Mouse (Mus musculus) frontal cortex, postnatal 25 days (tissue): ENCODE data around the gene Fcrl6.

Experiments used
- DNase-seq, 2 experiments: peaks; one replicate each; pipeline ENCODE4 v3.0.0; 2022; ENCODE audit warnings: low spot score in 2 of 2

The Fcrl6 gene

DNA sequence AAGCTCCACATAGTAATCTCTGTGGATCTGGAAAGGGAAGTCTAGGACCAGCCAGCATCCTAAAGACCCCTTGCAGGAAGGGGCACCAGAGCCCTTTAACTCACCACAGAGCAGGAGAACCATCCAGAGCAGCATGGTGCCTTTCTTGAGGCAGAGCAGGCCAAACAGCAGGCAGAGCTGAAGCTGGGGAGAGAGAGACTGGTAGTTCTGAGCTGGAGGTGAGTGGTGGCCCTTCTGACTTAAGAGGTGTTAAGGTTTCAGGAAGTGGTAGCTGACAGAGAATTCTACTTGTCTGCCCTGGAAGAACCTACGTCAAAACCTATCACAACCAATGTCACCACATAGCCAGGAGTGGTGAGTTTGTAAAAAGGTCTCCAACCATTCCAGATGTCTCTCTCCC is at the start of gene Fcrl6:
Gene Fcrl6, minus strand, starts transcription at position 226 of the 400 bp plus-strand sequence.
- no peak for DNase-seq

DNA sequence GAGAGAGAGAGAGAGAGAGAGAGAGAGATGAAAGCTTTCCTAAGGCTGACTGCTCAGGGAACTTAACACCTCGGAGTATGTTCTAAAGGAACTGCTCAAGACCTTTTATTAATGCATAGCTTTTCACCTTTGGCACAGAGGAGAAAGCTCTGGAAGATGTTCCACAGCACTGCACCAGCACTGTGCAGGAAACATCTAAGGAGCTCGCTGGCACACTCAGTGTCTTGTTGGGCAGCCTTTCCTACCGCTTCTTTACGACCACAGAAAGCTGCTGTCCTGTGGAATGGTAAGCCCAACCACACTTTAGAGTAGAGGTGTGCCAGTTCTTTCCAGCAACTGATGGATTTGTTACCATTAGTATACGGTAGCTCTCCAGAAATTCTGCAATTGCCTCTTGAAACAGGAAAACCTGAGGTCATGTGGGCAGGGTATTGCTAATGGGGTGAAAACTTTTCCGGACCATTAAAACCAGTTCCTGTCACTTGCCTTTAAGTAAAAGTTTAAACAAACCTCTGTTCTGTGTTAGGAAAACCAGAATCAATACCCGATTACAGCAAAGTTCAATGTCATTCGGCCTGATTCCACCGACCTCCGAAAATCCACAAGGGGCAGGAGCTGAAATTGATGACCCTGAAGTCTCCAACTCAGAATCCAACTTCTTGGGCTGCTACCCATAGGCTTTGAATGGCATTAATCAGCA is 49.1 kb upstream of the Fcrl6 start:
- no peak for DNase-seq

DNA sequence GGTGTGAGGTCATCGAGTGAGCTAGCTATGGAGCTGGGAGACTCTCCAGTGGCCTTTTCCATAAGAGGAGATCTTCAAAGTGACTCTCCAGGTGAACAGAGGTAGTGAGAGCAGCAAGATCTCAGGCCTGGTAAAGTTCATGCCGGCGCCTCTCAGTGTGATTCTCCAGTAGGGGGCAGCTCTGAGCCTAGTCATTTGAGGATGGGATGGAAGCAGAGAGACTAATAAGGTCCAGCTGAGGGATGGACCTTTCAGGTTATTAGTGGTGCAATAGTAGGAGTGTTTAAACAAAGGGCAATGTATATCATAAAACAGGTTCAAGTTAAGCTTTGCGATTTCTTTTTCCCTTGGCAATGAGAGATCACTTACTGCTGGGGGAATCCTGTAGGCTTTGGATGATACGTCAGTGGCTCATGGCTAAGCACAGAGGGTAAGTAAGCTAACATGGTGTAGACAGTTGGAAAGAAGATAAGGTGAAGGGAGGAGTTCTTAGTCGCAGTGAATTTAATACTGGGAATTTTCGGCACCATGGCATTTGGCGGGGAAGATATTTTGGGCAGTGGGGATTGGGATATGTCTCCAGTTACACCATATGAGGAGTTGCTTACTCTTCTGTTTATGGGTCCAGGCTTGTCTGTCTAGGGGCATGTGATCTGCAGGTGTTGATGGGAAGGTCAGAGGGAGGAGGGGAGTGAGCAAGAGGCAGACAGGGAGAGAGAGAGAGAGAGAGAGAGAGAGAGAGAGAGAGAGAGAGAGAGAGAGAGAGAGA is 48.4 kb upstream of the Fcrl6 start:
- no peak for DNase-seq

DNA sequence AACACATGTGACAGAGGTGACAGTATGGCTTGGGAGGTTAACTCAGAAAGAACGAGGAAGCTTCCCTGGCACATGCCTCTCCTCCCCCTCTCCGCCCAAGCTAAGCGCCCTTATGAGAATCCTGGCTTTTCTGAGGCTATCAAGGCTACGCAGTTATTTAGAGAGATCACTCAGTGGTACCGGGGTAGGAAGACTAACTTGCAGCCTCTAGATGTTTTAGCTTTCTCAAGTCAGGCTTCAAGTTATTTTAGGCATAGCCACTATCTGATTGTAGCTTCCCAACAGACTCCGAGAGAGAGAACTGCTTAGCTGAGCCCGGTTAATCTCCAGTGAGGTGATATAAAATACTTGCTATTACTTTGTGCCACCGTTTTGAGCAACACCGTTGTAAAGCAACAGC is 47.0 kb upstream of the Fcrl6 start:
- DNase-seq: no peak

GRCm38 (mm10) chr1:172647236-172647635 is 44.9 kb upstream of the Fcrl6 start:
- DNase-seq: no peak

GRCm38 (mm10) chr1:172638781-172639180 is 36.4 kb upstream of the Fcrl6 start:
- no peak for DNase-seq

- DNase-seq: no peak
Measured at GRCm38 (mm10) chr1:172637801-172638200, 35.5 kb upstream of the Fcrl6 start.

DNA sequence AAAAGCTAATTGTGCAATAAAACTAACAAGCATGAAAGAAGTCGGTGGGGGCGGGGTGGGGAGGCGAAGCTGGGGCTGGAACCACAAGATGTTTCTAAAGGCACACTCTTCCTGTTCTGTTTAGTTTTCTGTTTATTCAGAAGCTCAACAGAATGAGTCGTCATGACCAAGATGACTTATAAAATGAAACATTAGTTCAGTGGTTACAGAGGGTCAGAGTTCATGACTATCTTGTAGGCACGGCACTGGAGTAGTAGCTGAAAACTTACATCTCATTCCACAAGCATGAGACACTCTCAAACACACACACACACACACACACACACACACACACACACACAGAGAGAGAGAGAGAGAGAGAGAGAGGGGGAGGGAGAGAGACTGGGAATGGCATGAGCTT is 33.9 kb upstream of the Fcrl6 start:
- DNase-seq: no peak

DNA sequence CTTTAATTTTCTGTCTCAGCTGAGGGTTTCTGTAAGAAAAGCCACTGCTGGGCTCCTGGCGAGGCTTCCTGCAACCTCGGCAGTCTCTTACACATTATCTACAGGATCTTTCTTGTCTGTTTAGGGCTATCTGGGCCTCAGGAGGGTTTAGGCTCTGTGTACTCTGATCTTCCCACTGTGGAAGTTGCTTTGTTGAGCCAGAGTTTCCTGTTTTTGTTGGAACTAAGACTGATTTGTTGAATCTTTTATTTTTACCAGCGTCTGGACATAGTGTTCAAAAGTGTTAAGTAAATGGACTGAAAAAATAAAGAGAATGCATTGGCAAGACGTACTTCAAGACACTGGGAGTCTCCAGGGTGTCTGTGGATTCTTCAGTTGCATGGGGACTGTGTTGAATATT is 32.9 kb upstream of the Fcrl6 start:
- DNase-seq: no peak

DNA sequence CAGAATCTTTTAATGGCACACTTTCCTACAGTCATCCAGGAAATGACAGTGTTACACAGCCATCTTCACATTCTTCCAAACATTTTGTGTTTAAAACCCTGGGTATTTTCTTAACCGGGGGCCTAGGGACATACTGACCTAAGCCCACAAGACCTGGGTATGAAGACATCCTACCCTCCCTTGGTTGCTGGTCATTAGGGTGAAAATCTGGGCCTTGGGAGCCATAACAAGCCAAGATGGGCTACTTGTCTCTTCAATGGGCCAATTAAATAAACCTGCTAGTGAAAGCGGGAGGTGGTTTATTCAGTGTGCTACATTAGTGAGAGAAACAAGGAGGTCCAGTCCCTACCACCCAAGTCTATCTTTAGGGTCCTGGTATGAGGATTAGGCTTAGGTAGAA is 31.8 kb upstream of the Fcrl6 start:
- DNase-seq: no peak

- peak; percentile 74 to 80 for DNase-seq
Measured at GRCm38 (mm10) chr1:172632451-172633326, 30.3 kb upstream of the Fcrl6 start, which contains the start of gene Dusp23. Gene Dusp23, minus strand, starts transcription at chr1:172632962.

- no peak for DNase-seq
Measured at GRCm38 (mm10) chr1:172631721-172632120, 29.4 kb upstream of the Fcrl6 start.

- DNase-seq: no peak
Measured at GRCm38 (mm10) chr1:172629831-172630230, 27.5 kb upstream of the Fcrl6 start.

- no peak for DNase-seq
Measured at GRCm38 (mm10) chr1:172626306-172626705, 24.0 kb upstream of the Fcrl6 start.

- DNase-seq: no peak
Measured at GRCm38 (mm10) chr1:172624081-172624480, 21.7 kb upstream of the Fcrl6 start.

DNA sequence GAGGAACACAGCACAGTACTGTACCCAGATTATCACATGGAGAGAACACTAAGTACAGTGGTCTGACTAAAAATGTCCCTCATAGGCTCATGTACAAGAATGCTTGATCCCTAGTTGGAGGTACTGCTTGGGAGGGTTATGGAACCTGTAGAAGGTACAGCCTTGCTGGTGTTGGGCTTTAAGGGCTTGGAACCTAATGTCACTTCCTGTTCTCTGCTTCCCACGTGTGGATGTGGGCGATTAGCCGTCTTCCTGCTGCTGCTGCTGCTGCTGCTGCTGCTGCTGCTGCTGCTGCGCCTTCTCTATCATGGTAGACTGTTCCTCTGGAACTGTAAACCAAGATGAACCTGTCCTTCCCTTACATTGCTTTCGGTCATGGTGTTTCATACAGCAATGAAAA is 21.2 kb upstream of the Fcrl6 start:
- DNase-seq: no peak

DNA sequence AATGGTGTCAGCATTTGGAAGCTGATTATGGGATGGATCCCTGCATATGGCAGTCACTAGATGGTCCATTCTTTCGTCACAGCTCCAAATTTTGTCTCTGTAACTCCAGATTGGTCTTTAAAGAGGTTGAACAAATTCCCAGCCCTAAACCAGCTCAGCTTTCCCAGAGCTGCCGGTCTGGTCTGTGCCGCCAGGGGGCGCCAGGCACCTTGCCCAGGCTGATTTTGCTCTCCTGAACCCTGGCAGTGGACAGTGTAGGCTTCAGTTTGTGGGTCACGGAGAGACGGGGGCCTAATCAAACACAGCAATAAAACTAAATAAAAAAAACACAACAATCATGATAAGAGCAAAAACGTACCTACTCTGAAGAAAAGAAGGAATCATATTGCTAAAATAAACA is 16.9 kb upstream of the Fcrl6 start:
- DNase-seq: peak; percentile 58 to 60

GRCm38 (mm10) chr1:172618141-172618540 is 15.8 kb upstream of the Fcrl6 start:
- DNase-seq: no peak

DNA sequence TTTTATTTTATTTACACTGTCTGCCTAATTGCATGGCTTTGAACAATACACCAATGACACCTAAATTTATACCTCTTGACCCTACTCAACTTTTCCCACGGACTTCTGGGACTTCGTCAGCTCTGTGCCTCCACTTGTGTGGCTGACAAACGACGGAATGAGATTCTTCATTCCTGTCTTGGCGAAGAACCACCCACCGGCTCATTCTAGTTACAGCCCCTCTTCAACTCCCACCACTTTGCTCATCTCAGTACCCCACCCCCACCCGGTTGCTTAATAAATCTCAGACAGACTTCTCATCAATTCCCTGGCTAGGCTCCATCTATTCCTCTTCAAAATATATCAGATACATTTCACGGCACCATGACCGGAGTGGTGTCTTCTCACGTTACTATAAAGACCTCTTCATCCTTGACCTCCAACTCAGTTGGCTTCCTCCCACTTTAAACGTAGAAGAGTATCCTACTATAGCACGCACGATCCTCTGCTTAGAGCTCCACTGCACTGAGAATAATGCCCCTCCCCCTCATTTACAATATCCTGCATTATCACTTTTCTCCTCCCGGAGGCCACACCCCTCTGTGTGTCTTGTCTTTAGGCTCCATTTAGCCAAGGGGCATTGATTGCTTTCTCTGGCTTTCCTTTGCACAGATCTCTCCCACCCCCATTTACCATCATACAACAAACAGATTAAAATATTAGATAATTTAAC is 15.2 kb upstream of the Fcrl6 start:
- DNase-seq: no peak

GRCm38 (mm10) chr1:172616537-172617300 is 14.4 kb upstream of the Fcrl6 start:
- no peak for DNase-seq

DNA sequence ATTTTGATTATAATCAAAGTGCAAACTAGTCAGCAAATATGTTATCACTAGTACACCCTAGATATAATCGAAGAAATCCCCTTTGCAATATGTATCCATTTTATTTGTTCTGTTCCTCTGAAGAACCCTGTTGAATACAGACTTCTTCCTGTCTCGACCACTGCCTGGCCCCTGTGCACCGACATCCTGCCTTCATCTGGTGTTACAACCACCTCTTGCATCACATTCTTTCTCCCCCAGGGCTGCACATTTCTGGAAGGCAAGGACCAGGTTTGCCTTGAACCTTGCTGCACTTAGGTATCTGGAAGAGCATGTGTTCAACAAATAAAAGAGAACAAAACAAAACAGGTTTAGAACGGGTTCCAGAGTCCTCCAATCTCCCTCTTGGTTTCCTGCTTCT is 13.1 kb upstream of the Fcrl6 start:
- no peak for DNase-seq
